Mouse (Mus musculus) bone marrow macrophage, adult 2 months (primary cell): ENCODE data around the gene Olfr1013.

Experiments used
- CTCF ChIP-seq: IDR thresholded peaks from 2 replicates; pipeline ENCODE4 v1.5.1; 2012; ENCODE audit warnings: low read depth, mild to moderate bottlenecking, low read length, moderate library complexity
- POLR2A ChIP-seq: IDR thresholded peaks from 2 replicates; pipeline ENCODE4 v1.6.1; 2012; ENCODE audit warnings: mild to moderate bottlenecking, low read depth, low read length, borderline replicate concordance

- TF ChIP-seq CTCF (no peak), POLR2A (no peak)
Observed at GRCm38 (mm10) chr2:85818179-85818578, 51.3 kb downstream of the Olfr1013 start, which contains the start of gene Olfr1018.
